Mouse (Mus musculus) heart, embryonic 10.5 days (tissue): ENCODE measurements around the gene Ciz1. TPM values are rescaled to one million over a fixed set of nuclear protein-coding genes. Genes with fewer than 3 reads are reported as not detected.
A peak's percentile ranks its signal among the peaks of the same experiment; 100 is the strongest.

Experiments used
- DNase-seq: peaks from one replicate; pipeline ENCODE4 v3.0.0-alpha.2; 2017; ENCODE audit warnings: low spot score
- H3K27ac ChIP-seq: fragments of 300-500 bp; sonication (generic); 2 replicates; pipeline ENCODE4 v1.5.1; 2016; ENCODE audit warnings: mild to moderate bottlenecking
- H3K27me3 ChIP-seq: fragments of 300-500 bp; sonication (generic); 2 replicates; pipeline ENCODE4 v1.6.1; 2016; ENCODE audit warnings: mild to moderate bottlenecking; ENCODE audit not compliant: poor library complexity, insufficient read depth, severe bottlenecking
- H3K36me3 ChIP-seq: fragments of 300-500 bp; sonication (generic); 2 replicates; pipeline ENCODE4 v1.6.1; 2016; ENCODE audit warnings: mild to moderate bottlenecking, moderate library complexity
- H3K4me1 ChIP-seq: fragments of 300-500 bp; sonication (generic); 2 replicates; pipeline ENCODE4 v1.6.1; 2016; ENCODE audit warnings: mild to moderate bottlenecking
- H3K4me3 ChIP-seq: fragments of 300-500 bp; sonication (generic); 2 replicates; pipeline ENCODE4 v1.5.1; 2016; ENCODE audit warnings: mild to moderate bottlenecking, moderate library complexity
- H3K9me3 ChIP-seq: fragments of 300-500 bp; sonication (generic); 2 replicates; pipeline ENCODE4 v1.6.1; 2016; ENCODE audit warnings: mild to moderate bottlenecking, moderate library complexity
- WGBS: fragments of 180-500 bp; shearing (Covaris S2); methylation state at CpG from one replicate; pipeline ENCODE4 v1.1.7; 2016; 5-methylcytosine and 5-hydroxymethylcytosine counted together
- polyA plus RNA-seq: library from polyadenylated mRNA; unstranded; fragments of >200 nt; fragmentation: Nextera tagmentation; extraction: Ambion mirVana; gene quantifications from 2 replicates; pipeline ENCODE4 v1.2.1, GENCODE M21; 2016

Ciz1 gene
- polyA plus RNA-seq, 1 experiment from 2014 or later = 48.0 TPM

DNA sequence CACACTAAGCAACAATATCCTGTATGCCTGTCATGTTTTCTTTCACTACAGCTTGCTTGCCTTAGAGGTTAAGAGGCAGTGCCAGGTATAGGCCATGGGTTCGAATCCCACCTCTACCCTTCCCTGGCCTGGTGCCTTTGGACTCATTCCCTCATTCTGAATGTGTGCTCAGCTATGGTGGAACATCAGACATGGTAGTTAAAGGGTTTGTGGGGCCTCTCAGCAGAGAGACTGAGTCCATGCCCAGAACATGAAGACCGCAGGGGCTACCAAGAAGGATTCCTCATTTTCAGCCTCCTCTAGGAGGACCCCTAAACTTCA lies 8.8 kb upstream of the Ciz1 start:
- no peaks in the 10 kb centered on the region for H3K9me3 ChIP-seq
- WGBS = 90% methylated on average over 2 of the region's 2 CpGs
- no peak overlapping the region for H3K27ac ChIP-seq
- DNase-seq = no peak
- no peak overlapping the region for H3K4me3 ChIP-seq
- H3K27me3 ChIP-seq = peaks cover 65% of the 10 kb centered on the region
- no peaks in the 10 kb centered on the region for H3K4me1 ChIP-seq
- no peaks in the 10 kb centered on the region for H3K36me3 ChIP-seq

GRCm38 (mm10) chr2:32344056-32344455 lies 8.1 kb upstream of the Ciz1 start:
- DNase-seq = no peak
- WGBS = 67% methylated on average over 10 of the region's 10 CpGs
- H3K27ac ChIP-seq = no peak overlapping the region
- no peaks in the 10 kb centered on the region for H3K36me3 ChIP-seq
- no peak overlapping the region for H3K4me3 ChIP-seq
- peaks cover 72% of the 10 kb centered on the region for H3K27me3 ChIP-seq
- H3K9me3 ChIP-seq = no peaks in the 10 kb centered on the region
- 0 out of 2 replicates have a peak, but pooled peaks cover 5% of the 10 kb centered on the region for H3K4me1 ChIP-seq

- Histone ChIP-seq H3K27me3 (peaks cover 73% of the 10 kb centered on the region), H3K4me1 (0 out of 2 replicates have a peak, but pooled peaks cover 6% of the 10 kb centered on the region), H3K9me3 (no peaks in the 10 kb centered on the region), H3K36me3 (no peaks in the 10 kb centered on the region), H3K27ac (no peak overlapping the region), H3K4me3 (no peak overlapping the region)
- WGBS = 72% methylated on average over 14 of the region's 14 CpGs
- DNase-seq = no peak
These were observed 7.4 kb upstream of the Ciz1 start for GRCm38 (mm10) chr2:32344598-32345321.

DNA sequence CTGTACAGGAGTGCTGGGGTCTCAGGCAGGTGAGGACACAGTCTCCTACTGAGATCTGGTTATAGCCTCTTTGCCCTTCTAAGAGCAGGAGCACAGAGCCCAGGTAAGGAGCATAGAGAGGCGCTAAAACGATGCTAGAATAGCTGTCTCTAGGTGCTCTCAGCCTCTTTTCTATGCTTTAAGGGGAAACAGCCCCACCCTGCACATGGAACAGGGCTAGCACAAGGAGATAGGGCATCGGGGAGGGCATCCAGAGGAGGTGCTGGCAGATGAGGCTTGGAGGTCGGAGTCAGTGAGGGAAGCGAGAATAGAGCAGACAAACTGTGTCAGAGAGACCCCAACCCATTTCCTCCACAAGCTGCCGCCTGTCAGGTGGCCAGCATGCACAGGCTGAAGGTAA lies 5.1 kb upstream of the Ciz1 start:
- Histone ChIP-seq H3K4me1 (peaks cover 25% of the 10 kb centered on the region), H3K27ac (no peak overlapping the region), H3K9me3 (no peaks in the 10 kb centered on the region), H3K27me3 (peaks cover 76% of the 10 kb centered on the region), H3K4me3 (no peak overlapping the region), H3K36me3 (no peaks in the 10 kb centered on the region)
- no peak for DNase-seq
- WGBS = 64% methylated on average over 6 of the region's 6 CpGs

DNA sequence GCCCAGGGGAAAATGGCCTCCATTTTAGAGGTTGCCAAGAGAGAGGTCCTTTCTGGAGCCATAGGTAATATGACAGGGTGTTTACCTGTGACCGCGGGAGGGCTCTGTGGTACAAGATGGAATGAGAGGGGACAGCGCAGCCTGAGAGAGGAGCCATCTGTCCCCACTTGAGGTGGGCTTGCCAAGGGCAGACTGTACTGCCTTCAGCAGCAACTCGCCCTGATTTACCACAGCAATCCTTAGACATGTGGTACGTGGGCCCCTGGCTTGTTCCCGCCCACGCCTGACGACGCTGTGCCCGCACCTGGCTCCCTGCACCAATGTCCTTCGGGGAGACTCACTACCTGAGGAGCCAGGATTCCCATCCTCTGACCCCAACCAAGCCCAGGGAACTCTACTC lies 3.8 kb upstream of the Ciz1 start:
- H3K36me3 ChIP-seq = no peaks in the 10 kb centered on the region
- DNase-seq = no peak
- H3K27me3 ChIP-seq = peaks cover 81% of the 10 kb centered on the region
- no peaks in the 10 kb centered on the region for H3K9me3 ChIP-seq
- no peak overlapping the region for H3K27ac ChIP-seq
- peaks cover 38% of the 10 kb centered on the region for H3K4me1 ChIP-seq
- no peak overlapping the region for H3K4me3 ChIP-seq
- WGBS = 80% methylated on average over 11 of the region's 11 CpGs

DNA sequence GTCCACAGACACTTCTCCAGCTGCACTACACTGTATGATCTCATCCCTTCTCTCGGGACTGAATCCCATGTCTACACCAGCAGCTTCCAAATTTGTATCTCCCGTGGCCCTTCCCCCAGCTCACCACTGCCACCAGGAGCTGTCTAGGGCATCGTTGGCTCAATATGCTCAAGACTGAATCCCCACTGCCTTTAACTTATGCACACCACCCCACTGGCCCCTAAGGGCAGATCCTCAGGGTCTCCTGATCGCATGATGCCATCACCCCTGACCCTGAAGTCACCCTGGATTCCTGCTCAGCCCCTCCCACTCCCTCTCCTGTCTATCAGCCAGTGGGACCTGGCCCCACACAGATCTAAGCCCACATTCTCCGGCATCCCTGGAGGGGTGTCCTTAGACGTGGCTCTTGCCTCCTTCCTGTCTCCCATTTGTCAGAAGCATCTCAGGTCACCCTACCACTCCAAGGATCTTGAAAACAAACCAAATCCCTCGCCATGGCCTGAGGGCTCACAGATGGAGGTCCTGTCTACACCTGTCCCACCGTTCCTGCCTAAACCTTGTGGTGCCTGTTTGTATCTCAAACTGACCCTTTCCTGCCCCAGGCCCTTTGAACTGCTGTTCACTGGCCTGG lies 2.4 kb upstream of the Ciz1 start:
- no peak for DNase-seq
- WGBS = 56% methylated on average over 8 of the region's 8 CpGs
- Histone ChIP-seq H3K36me3 (no peaks in the 10 kb centered on the region), H3K9me3 (no peaks in the 10 kb centered on the region), H3K4me1 (peaks cover 52% of the 10 kb centered on the region), H3K27me3 (peaks cover 69% of the 10 kb centered on the region), H3K27ac (0 out of 2 replicates have a peak overlapping the region, but pooled peaks have one; percentile 11), H3K4me3 (no peak overlapping the region)

DNA sequence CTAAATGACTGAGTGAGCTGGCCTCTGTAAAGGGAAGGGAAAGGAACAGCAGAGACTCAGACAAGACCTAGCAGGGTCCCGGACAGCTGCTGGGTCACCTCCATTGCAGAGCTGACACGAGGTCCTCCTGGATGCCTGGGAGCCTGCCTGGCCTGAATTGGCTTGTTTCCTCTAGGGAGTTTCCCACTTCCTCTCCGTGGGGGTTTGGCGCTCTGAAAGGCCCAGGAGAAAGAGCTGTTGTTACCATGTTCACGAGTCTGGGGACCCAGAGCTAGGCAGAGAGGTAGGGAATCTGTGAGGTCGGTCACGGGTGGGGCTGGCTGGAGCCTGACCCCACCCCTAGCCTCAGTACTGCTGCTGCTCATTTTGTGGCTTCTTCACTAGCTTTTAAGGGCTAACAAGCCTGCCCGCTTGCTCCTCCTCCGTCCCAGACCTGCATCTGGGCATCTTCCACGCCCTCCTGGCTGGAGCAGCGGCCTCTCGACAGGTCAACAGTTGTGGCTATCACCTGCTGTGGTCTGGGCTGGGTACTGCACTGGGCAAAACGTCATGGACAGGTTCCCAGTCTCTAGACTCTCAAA lies 1.6 kb upstream of the Ciz1 start:
- Histone ChIP-seq H3K36me3 (no peaks in the 10 kb centered on the region), H3K4me1 (peaks cover 52% of the 10 kb centered on the region), H3K9me3 (no peaks in the 10 kb centered on the region), H3K4me3 (no peak overlapping the region), H3K27ac (no peak overlapping the region), H3K27me3 (peaks cover 65% of the 10 kb centered on the region)
- no peak for DNase-seq
- 45% methylated on average over 13 of the region's 13 CpGs for WGBS

- Histone ChIP-seq H3K27ac (0 out of 2 replicates have a peak overlapping the region, but pooled peaks have one; percentile 83), H3K27me3 (peaks cover 64% of the 10 kb centered on the region), H3K4me3 (peak overlapping the region; percentile 72), H3K9me3 (no peaks in the 10 kb centered on the region), H3K4me1 (peaks cover 58% of the 10 kb centered on the region), H3K36me3 (no peaks in the 10 kb centered on the region)
- DNase-seq = no peak
- 55% methylated on average over 9 of the region's 9 CpGs for WGBS
These were observed 611 bp upstream of the Ciz1 start for GRCm38 (mm10) chr2:32351471-32351961.

DNA sequence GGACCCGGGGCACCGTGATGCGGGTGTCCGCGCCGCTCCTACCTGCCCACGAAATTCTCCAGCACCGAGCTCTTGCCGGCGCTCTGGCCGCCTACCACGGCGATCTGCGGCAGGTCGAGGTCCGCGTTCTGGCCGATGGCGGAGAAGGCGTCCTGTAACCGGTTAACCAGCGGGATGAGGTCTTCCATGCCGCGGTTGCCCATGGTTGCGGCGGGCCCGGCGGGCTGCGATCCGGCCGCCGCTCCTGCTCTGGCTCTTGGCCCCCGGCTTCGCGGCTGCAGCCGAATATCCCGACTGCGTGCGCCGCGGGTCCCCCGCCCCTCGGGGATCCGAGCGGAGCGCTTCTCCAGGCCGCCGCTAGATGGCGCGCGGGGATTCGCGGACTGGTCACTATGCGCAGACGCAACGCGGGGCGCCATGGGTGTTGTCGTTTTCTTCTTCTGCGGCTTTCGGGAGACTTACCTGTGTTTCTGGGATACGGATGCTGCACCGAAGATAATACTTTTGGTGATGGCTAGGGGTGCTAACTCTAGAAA lies 948 bp downstream of the Ciz1 start, which contains the start of gene Dnm1:
Gene Dnm1 (minus strand): TSS at position 332 of the 536 bp plus-strand sequence.
- DNase-seq = peak; percentile 92
- H3K36me3 ChIP-seq = no peaks in the 10 kb centered on the region
- peak within 1 kb of the TSS; percentile 83 for H3K27ac ChIP-seq
- H3K4me3 ChIP-seq = peak within 1 kb of the TSS; percentile 72
- WGBS = under 1% methylated on average over 63 of the region's 63 CpGs
- no peaks in the 10 kb centered on the region for H3K9me3 ChIP-seq
- H3K4me1 ChIP-seq = peaks cover 62% of the 10 kb centered on the region
- H3K27me3 ChIP-seq = peaks cover 57% of the 10 kb centered on the region

- DNase-seq = no peak
- Histone ChIP-seq H3K27me3 (peaks cover 56% of the 10 kb centered on the region), H3K9me3 (no peaks in the 10 kb centered on the region), H3K4me1 (peaks cover 63% of the 10 kb centered on the region), H3K4me3 (peak overlapping the region; percentile 72; the same call in 1 of the 2 replicates), H3K36me3 (no peaks in the 10 kb centered on the region), H3K27ac (0 out of 2 replicates have a peak overlapping the region, but pooled peaks have one; percentile 83)
- WGBS = 52% methylated on average over 6 of the region's 6 CpGs
These were observed 1.7 kb downstream of the Ciz1 start for GRCm38 (mm10) chr2:32353836-32354235.

DNA sequence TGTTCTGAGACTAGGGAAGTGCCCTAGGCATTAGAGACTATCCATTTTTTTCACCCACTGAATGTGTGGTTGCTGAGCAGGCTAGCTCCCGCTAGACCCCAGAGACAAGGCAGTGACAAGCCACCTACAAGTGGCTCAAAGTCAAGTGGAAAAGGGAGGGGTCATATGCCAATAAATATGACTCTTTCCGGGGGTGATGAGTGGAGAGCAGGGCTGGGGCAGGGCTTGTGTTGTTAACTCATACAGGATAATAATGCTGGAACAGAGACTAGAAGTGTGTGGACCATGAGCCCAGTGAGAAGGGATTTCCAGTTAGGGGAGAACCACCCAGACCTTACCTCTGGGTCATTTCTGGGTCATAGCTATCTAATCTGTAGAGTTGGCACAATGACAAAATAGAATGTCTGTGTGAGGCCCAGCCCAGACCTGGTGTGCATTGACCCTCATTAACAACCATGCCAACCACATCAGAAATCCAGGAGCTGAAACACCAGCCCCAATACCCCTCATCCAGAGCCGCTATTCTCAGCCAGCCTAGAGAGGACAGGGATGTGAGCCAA lies 2.3 kb downstream of the Ciz1 start:
- H3K36me3 ChIP-seq = no peaks in the 10 kb centered on the region
- no peak for DNase-seq
- H3K9me3 ChIP-seq = no peaks in the 10 kb centered on the region
- H3K4me3 ChIP-seq = no peak overlapping the region
- H3K4me1 ChIP-seq = peaks cover 60% of the 10 kb centered on the region
- 80% methylated on average over 3 of the region's 3 CpGs for WGBS
- peaks cover 51% of the 10 kb centered on the region for H3K27me3 ChIP-seq
- no peak overlapping the region for H3K27ac ChIP-seq

DNA sequence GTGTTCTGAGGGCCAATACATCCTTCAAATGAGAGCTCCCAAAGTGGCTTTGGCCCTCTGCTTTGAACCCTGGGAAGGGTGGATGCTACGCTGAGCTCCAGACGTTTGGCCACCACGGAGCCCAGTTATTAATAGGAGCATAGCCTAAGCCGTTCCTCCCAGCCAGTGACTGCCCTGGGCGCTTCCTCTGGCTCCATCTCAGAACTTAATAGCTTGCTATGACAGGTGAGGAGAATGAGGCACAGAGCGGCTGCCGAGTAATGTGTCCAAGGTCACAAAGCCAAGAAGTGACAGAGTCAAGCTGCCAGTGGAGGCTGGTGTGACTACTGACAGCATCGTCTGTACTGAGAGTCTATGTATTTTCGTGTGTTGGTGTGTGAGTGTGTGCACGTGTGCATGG lies 4.1 kb downstream of the Ciz1 start:
- Histone ChIP-seq H3K9me3 (no peaks in the 10 kb centered on the region), H3K4me1 (peaks cover 53% of the 10 kb centered on the region), H3K27me3 (peaks cover 33% of the 10 kb centered on the region), H3K27ac (0 out of 2 replicates have a peak overlapping the region, but pooled peaks have one; percentile 29), H3K36me3 (no peaks in the 10 kb centered on the region), H3K4me3 (no peak overlapping the region)
- WGBS = 70% methylated on average over 10 of the region's 10 CpGs
- no peak for DNase-seq
